Mouse (Mus musculus) lung, postnatal 0 days (tissue): ENCODE results near the gene Trp53. TPM values are rescaled to one million over a fixed set of nuclear protein-coding genes. Genes with fewer than 3 reads are reported as not detected.

Source experiments
- ATAC-seq: fragments of 200-750 bp; cut with Nextera tagmentation; 2 replicates; pipeline ENCODE4 v1.8.0; 2017; ENCODE audit warnings: moderate library complexity
- DNase-seq: peaks from one replicate; pipeline ENCODE4 v3.0.0-alpha.2; 2016; ENCODE audit warnings: low spot score
- H3K27ac ChIP-seq: fragments of 300-500 bp; sonication (generic); 2 replicates; pipeline ENCODE4 v1.5.1; 2014; ENCODE audit warnings: antibody characterized with exemption, mild to moderate bottlenecking, low read length, mixed read lengths
- H3K27me3 ChIP-seq: fragments of 300-500 bp; sonication (generic); replicated peaks from 2 replicates; pipeline ENCODE4 v1.6.1; 2014; ENCODE audit warnings: low read length, mixed read lengths; ENCODE audit not compliant: insufficient read depth
- H3K36me3 ChIP-seq: fragments of 300-500 bp; sonication (generic); 2 replicates; pipeline ENCODE4 v1.6.1; 2014; ENCODE audit warnings: low read length, mixed read lengths; ENCODE audit not compliant: insufficient read depth
- H3K4me1 ChIP-seq: fragments of 300-500 bp; sonication (generic); 2 replicates; pipeline ENCODE4 v1.6.1; 2014; ENCODE audit warnings: antibody characterized with exemption, low read depth, low read length, mixed read lengths; ENCODE audit not compliant: insufficient read depth
- H3K4me2 ChIP-seq: fragments of 300-500 bp; sonication (generic); replicated peaks from 2 replicates; pipeline ENCODE4 v1.6.1; 2014; ENCODE audit warnings: low read depth, mild to moderate bottlenecking, low read length, moderate library complexity, mixed read lengths
- H3K4me3 ChIP-seq: fragments of 300-500 bp; sonication (generic); 2 replicates; pipeline ENCODE4 v1.5.1; 2014; ENCODE audit warnings: low read depth, low read length
- H3K9ac ChIP-seq: fragments of 300-500 bp; sonication (generic); replicated peaks from 2 replicates; pipeline ENCODE4 v1.6.1; 2014; ENCODE audit warnings: low read depth, mild to moderate bottlenecking
- H3K9me3 ChIP-seq: fragments of 300-500 bp; sonication (generic); 2 replicates; pipeline ENCODE4 v1.6.1; 2016; ENCODE audit warnings: low read length, mixed read lengths
- CTCF ChIP-seq: IDR thresholded peaks from 2 replicates; pipeline ENCODE4 v1.5.1; 2016; ENCODE audit warnings: antibody characterized with exemption, mild to moderate bottlenecking
- EP300 ChIP-seq: IDR thresholded peaks from 2 replicates; pipeline ENCODE4 v1.6.1; 2016; ENCODE audit warnings: antibody characterized with exemption, mild to moderate bottlenecking, control low read depth
- WGBS: fragments of 180-500 bp; shearing (Covaris S2); extraction: QIAGEN DNeasy Blood & Tissue Kit; methylation state at CpG from one replicate; pipeline ENCODE4 v1.1.7; 2014; 5-methylcytosine and 5-hydroxymethylcytosine counted together
- polyA plus RNA-seq: library from polyadenylated mRNA; unstranded; fragments of >200 nt; fragmentation: Nextera tagmentation; extraction: Ambion mirVana; gene quantifications from 2 replicates; pipeline ENCODE4 v1.2.1, GENCODE M21; 2015

The Trp53 gene
- polyA plus RNA-seq, 1 experiment from 2014 or later, result 39.8 TPM

DNA sequence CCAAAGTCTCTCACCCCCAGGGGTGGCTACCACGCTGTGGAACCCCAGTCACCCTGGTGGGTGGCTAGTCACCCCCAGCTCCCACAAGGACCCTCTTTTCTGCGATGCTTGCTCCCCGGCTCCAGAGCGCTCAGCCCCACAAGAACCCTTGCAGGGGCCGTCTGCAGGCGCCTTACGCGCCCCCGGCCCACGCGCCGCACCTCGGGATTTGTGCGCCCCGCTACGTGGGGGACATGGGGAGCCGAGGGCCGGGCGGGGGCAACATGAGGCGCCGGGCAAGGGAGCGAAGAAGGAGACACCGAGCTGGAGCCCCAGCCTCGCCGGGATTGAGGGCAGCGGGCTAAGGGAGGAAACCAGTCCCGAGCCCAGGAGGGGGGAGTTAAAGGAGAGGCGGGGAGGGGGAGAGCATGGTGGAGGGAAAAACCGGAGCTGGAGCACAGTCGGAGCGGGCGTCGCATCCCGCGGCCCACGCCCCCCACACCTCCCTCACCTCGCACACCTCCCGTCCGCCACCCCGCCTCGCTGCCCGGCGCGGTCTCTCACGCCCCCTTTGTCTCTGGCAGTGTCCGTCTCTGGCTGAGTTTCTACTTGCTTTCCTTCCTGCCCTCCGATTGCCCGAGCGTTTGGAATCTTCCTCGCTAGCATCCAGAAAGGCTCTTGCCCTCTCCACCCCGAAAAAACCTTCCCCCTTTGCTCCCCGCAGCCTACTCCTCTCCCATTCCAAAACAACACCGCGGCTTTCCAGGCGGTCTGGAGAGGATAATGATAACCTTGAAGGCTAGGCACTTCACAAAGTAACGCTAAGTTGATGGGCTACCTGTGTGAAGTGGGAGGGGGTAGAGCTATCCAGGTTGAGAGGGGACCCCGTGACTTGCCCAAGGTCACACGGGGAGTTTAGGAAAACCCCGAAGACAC lies 20.1 kb upstream of the Trp53 start, which contains the start of gene Efnb3:
Gene Efnb3, minus strand, starts transcription at position 355 of the 915 bp plus-strand sequence.
- no peaks in the 10 kb centered on the region for H3K36me3 ChIP-seq
- ATAC-seq, result peak; percentile 51
- H3K27me3 ChIP-seq, result no peaks in the 10 kb centered on the region
- DNase-seq, result peak; percentile 43
- no peaks in the 10 kb centered on the region for H3K9me3 ChIP-seq
- 2% methylated on average over 58 of the region's 59 CpGs for WGBS
- TF ChIP-seq CTCF (no peak), EP300 (no peak)
- peak within 1 kb of the TSS; percentile 42 for H3K4me3 ChIP-seq
- no peaks in the 10 kb centered on the region for H3K4me1 ChIP-seq
- H3K9ac ChIP-seq, result peak within 1 kb of the TSS; percentile 46; the same call in 1 of the 2 replicates
- peak within 1 kb of the TSS; percentile 91 for H3K4me2 ChIP-seq
- no peak within 1 kb of the TSS for H3K27ac ChIP-seq

DNA sequence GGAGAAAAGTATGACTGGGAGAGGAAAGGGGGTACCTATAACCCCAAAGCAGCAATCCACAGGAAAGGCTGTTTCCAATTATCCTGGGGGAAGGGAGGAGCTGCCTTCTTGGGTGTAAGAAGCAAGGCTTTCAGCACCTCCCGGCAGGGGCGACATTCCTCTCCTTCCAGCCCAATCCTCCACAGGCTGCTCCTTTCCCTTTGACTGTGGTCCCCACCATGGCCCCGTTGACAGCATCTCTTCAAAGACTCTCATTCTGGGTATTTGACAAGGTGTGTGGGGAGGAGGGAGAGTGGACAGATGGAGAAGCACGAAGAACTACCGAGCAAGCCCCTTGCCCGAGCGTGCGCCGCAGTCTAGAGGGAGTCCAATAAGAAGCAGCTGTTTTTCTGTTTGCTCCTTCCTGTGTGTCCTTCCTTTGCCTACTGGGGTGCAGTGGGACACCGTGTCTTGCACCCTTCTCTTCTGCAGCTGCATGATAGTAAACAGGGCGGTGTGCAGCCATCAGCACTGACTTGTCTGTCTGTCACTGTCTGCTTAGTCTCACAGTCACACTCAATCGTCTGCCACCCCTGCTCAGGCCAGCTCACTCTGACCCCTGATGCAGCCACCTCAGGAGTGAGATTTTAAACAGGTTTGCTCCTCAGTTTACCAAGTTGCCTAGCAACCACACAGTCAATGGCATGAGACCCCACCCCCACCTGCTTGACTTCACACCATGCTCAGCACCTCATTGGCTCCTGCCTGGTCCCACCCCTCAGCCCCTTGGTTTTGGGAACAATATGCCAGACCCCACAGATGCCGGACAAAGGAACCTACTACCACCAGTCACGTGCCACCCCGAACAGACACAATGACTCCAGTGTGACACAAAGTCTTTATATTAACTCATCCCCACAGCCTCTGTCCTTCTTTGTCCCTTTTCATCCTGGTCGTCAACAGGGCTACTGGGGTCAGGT lies 19.0 kb upstream of the Trp53 start:
- no peak for ATAC-seq
- no peak for DNase-seq
- Histone ChIP-seq H3K4me1 (no peaks in the 10 kb centered on the region), H3K9me3 (no peaks in the 10 kb centered on the region), H3K4me3 (no peak overlapping the region), H3K27ac (no peak overlapping the region), H3K4me2 (no peak overlapping the region), H3K27me3 (no peaks in the 10 kb centered on the region), H3K36me3 (no peaks in the 10 kb centered on the region), H3K9ac (no peak overlapping the region)
- TF ChIP-seq EP300 (no peak), CTCF (no peak)
- WGBS, result 61% methylated on average over 15 of the region's 16 CpGs

DNA sequence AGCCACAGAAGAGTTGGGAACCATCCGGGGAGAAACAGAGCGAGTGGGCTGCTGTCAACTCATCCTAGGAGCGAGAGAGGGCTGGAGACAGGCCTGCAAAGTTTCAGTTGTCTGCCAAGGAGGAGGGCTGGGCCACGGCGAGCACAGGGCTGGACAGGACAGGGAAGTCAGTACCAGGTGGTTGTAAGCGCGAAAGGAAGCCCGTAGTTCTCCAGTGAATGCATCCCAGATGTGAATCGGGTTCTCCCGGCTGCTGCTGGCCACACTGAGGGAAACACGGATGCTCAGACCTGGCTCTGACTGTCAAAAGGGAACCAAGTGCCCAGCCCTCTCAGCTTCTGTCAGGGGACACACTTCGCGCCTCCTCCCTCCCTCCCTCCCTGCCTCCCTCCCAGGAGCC lies 16.8 kb upstream of the Trp53 start:
- no peak for ATAC-seq
- TF ChIP-seq CTCF (no peak), EP300 (no peak)
- Histone ChIP-seq H3K27ac (no peak overlapping the region), H3K9me3 (no peaks in the 10 kb centered on the region), H3K4me1 (no peaks in the 10 kb centered on the region), H3K4me3 (no peak overlapping the region), H3K27me3 (no peaks in the 10 kb centered on the region), H3K9ac (no peak overlapping the region), H3K36me3 (no peaks in the 10 kb centered on the region), H3K4me2 (no peak overlapping the region)
- no peak for DNase-seq
- WGBS, result 88% methylated on average over 13 of the region's 13 CpGs

DNA sequence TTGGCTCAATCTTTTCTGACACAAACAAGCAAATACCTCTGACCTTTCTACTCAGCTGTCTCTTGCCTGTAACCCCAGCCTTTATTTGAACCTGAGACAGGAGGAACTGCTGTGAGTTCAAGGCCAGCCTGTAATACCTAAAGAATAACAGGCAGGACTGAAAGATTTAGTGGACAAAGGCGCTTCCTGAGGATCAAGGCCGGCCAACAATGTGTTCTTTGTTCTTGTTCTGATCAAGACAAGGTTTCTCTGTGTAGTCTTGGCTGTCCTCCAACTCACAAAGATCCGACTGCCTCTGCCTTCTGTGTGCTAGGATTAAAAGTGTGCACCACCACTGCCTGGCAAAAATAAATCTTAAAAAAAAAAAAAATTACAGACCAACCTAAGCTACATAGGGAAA lies 15.8 kb upstream of the Trp53 start:
- H3K27ac ChIP-seq, result no peak overlapping the region
- H3K4me3 ChIP-seq, result no peak overlapping the region
- no peaks in the 10 kb centered on the region for H3K27me3 ChIP-seq
- H3K4me1 ChIP-seq, result no peaks in the 10 kb centered on the region
- no peaks in the 10 kb centered on the region for H3K9me3 ChIP-seq
- ATAC-seq (no peak), DNase-seq (no peak)
- 45% methylated on average over 3 of the region's 3 CpGs for WGBS
- no peak overlapping the region for H3K4me2 ChIP-seq
- TF ChIP-seq CTCF (no peak), EP300 (no peak)
- 0 out of 2 replicates have a peak, but pooled peaks cover under 1% of the 10 kb centered on the region for H3K36me3 ChIP-seq
- H3K9ac ChIP-seq, result no peak overlapping the region

DNA sequence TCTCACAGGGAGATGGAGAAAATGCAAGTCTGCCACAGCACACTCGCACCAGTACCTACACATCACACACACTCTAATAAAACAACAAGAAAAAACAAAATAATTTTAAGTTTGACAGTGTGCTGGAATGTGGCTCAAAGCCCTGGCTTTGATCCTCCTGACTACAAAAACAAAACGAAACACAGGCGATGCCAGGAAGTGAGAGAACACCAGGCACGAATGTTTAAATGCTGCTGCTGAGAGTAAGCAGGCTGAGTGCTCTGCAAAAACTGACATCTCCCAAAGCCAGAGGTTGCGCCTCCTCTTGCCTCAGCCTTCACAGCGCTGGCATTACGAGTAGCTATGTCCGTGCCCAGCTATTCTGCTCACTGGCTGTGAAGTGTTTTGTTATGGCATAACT lies 15.0 kb upstream of the Trp53 start:
- peaks cover 7% of the 10 kb centered on the region; the same call in 1 of the 2 replicates for H3K36me3 ChIP-seq
- no peak overlapping the region for H3K4me2 ChIP-seq
- H3K27ac ChIP-seq, result no peak overlapping the region
- DNase-seq (peak; percentile 52), ATAC-seq (no peak)
- no peaks in the 10 kb centered on the region for H3K9me3 ChIP-seq
- H3K4me3 ChIP-seq, result no peak overlapping the region
- H3K27me3 ChIP-seq, result no peaks in the 10 kb centered on the region
- H3K4me1 ChIP-seq, result no peaks in the 10 kb centered on the region
- 56% methylated on average over 8 of the region's 8 CpGs for WGBS
- no peak overlapping the region for H3K9ac ChIP-seq
- TF ChIP-seq CTCF (no peak), EP300 (no peak)

DNA sequence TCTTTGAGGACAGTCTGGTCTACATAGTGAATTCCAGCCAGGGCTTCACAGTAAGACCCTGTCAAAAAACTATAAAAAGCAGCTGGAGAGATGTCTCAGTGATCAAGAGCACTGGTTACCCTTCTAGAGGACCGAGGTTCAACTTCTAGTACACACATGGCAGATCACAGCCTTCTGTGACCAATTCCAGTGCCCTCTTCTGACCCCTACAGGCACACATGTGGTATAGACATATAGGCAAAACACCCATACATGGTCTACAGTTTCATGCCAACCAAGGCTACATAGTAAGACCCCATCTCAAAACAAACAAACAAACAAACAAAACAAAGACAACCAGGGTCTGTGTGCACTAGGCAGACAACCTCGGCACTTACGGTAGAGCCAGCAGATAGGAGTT lies 4.9 kb upstream of the Trp53 start:
- Histone ChIP-seq H3K9me3 (no peaks in the 10 kb centered on the region), H3K27me3 (no peaks in the 10 kb centered on the region), H3K4me1 (peaks cover 5% of the 10 kb centered on the region; the same call in 1 of the 2 replicates), H3K9ac (no peak overlapping the region), H3K36me3 (no peaks in the 10 kb centered on the region), H3K4me3 (no peak overlapping the region), H3K27ac (no peak overlapping the region), H3K4me2 (no peak overlapping the region)
- ATAC-seq (no peak), DNase-seq (peak; percentile 61)
- TF ChIP-seq EP300 (no peak), CTCF (peak; percentile 75)
- WGBS, result 58% methylated on average over 3 of the region's 3 CpGs
